Mouse (Mus musculus): ENCODE measurements around the gene Ncor2. TPM values are rescaled to one million over a fixed set of nuclear protein-coding genes. Genes with fewer than 3 reads are reported as not detected.

Ncor2 gene
- total and polyA plus RNA-seq, 3 experiments: 5.0 to 46.8 TPM; not detected in 1

- no peaks in the 10 kb centered on the region for H3K27me3 ChIP-seq (ENCODE audit: control insufficient read depth in 1 of 2, insufficient read depth in 2 of 2, low read length in 2 of 2)
- no peaks in the 10 kb centered on the region for H3K36me3 ChIP-seq (ENCODE audit: control insufficient read depth in 1 of 2, insufficient read depth in 2 of 2, low read length in 2 of 2)
- no peaks in the 10 kb centered on the region for H3K4me1 ChIP-seq (ENCODE audit: control insufficient read depth in 1 of 2, insufficient read depth in 2 of 2, low read length in 2 of 2)
- TF ChIP-seq CHD1 (IDR thresholded peaks at IDR 0.05; ENCODE audit: low read depth, low read length) (no peak), TCF12 (IDR thresholded peaks at IDR 0.05; ENCODE audit: low read depth, low read length) (no peak), SMC3 (IDR thresholded peaks at IDR 0.05; ENCODE audit: low read depth, low read length) (no peak), ZMIZ1 (IDR thresholded peaks at IDR 0.05; ENCODE audit: low read depth, low read length) (no peak), MAZ (IDR thresholded peaks at IDR 0.05; ENCODE audit: low read depth, low read length) (no peak), GABPA (IDR thresholded peaks at IDR 0.05; ENCODE audit: low read depth, low read length) (no peak), TBP (IDR thresholded peaks at IDR 0.05; ENCODE audit: low read depth, low read length) (no peak), KAT2A (conservative IDR thresholded peaks at IDR 0.05; ENCODE audit: low read depth, low read length) (no peak), UBTF (IDR thresholded peaks at IDR 0.05; ENCODE audit: borderline replicate concordance, insufficient read depth, low read depth, low read length) (no peak), ZC3H11A (IDR thresholded peaks at IDR 0.05; ENCODE audit: low read depth, low read length) (no peak), NRF1 (IDR thresholded peaks at IDR 0.05; ENCODE audit: insufficient read depth, low read depth, low read length, poor library complexity, severe bottlenecking) (no peak), MAFK (IDR thresholded peaks at IDR 0.05; ENCODE audit: borderline replicate concordance, low read depth, low read length) (no peak), ZKSCAN1 (IDR thresholded peaks at IDR 0.05; ENCODE audit: low read depth, low read length) (no peak), CHD2 (IDR thresholded peaks at IDR 0.05; ENCODE audit: low read length) (no peak), MYB (IDR thresholded peaks at IDR 0.05; ENCODE audit: low read depth, low read length) (no peak), MXI1 (IDR thresholded peaks at IDR 0.05; ENCODE audit: low read depth, low read length) (no peak), ETS1 (IDR thresholded peaks at IDR 0.05; ENCODE audit: low read depth, low read length) (no peak)
- peaks cover 5% of the 10 kb centered on the region; the same call in 1 of the 2 replicates for H3K79me2 ChIP-seq (ENCODE audit: control insufficient read depth, insufficient read depth, low read length, poor library complexity)
- no peak overlapping the region for H3K9ac ChIP-seq (ENCODE audit: control insufficient read depth, low read depth, low read length, poor library complexity, severe bottlenecking)
- H3K4me3 ChIP-seq (ENCODE audit: control insufficient read depth in 1 of 2, insufficient read depth in 1 of 2, low read depth in 2 of 2, low read length in 2 of 2): no peak overlapping the region
- DNase-seq (ENCODE audit: low read depth, low spot score): no peak
- no peak overlapping the region for H3K27ac ChIP-seq (ENCODE audit: control insufficient read depth, low read depth, low read length)
- H3K9me3 ChIP-seq (replicated peaks; ENCODE audit: insufficient read depth, low read length): no peaks in the 10 kb centered on the region
These were observed 55.0 kb downstream of the Ncor2 start for GRCm38 (mm10) chr5:125124002-125124401.

- Histone ChIP-seq H3K79me2 (ENCODE audit: control insufficient read depth, insufficient read depth, low read length, poor library complexity) (peaks cover 6% of the 10 kb centered on the region; the same call in 1 of the 2 replicates), H3K36me3 (ENCODE audit: control insufficient read depth in 1 of 2, insufficient read depth in 2 of 2, low read length in 2 of 2) (no peaks in the 10 kb centered on the region), H3K4me1 (ENCODE audit: control insufficient read depth in 1 of 2, insufficient read depth in 2 of 2, low read length in 2 of 2) (no peaks in the 10 kb centered on the region), H3K27ac (ENCODE audit: control insufficient read depth, low read depth, low read length) (no peak overlapping the region), H3K27me3 (ENCODE audit: control insufficient read depth in 1 of 2, insufficient read depth in 2 of 2, low read length in 2 of 2) (no peaks in the 10 kb centered on the region), H3K9me3 (replicated peaks; ENCODE audit: insufficient read depth, low read length) (no peaks in the 10 kb centered on the region), H3K4me3 (ENCODE audit: control insufficient read depth in 1 of 2, insufficient read depth in 1 of 2, low read depth in 2 of 2, low read length in 2 of 2) (no peak overlapping the region), H3K9ac (ENCODE audit: control insufficient read depth, low read depth, low read length, poor library complexity, severe bottlenecking) (no peak overlapping the region)
- DNase-seq (ENCODE audit: low read depth, low spot score): no peak
- TF ChIP-seq MAX (IDR thresholded peaks at IDR 0.05; ENCODE audit: low read length) (no peak), ETS1 (IDR thresholded peaks at IDR 0.05; ENCODE audit: low read depth, low read length) (no peak), USF1 (IDR thresholded peaks at IDR 0.05; ENCODE audit: low read depth, low read length) (no peak)
These were observed 55.8 kb downstream of the Ncor2 start for GRCm38 (mm10) chr5:125123206-125123605.
